Mouse (Mus musculus) brain, embryonic 14.5 days (tissue): Measurements from ENCODE around the gene Uxs1. TPM values are rescaled to one million over a fixed set of nuclear protein-coding genes. Genes with fewer than 3 reads are reported as not detected.
A peak's percentile ranks its signal among the peaks of the same experiment; 100 is the strongest.

Experiments
- DNase-seq: peaks from one replicate; pipeline ENCODE4 v3.0.0-alpha.2; 2011; ENCODE audit warnings: low read depth
- CTCF ChIP-seq: fragments of 200-500 bp; IDR thresholded peaks from 2 replicates; pipeline ENCODE4 v1.5.1; 2012; ENCODE audit warnings: inconsistent platforms, mild to moderate bottlenecking, moderate library complexity, borderline replicate concordance; ENCODE audit not compliant: insufficient read depth, insufficient read length; ENCODE audit errors: extremely low read depth
- POLR2A ChIP-seq: fragments of 200-500 bp; IDR thresholded peaks from 2 replicates; pipeline ENCODE4 v1.6.1; 2012; ENCODE audit warnings: mild to moderate bottlenecking, inconsistent platforms, borderline replicate concordance; ENCODE audit not compliant: poor library complexity, insufficient read depth, insufficient read length, severe bottlenecking; ENCODE audit errors: extremely low read depth
- polyA plus RNA-seq: library from polyadenylated mRNA; depleted of rRNA; stranded (reverse); fragments of >200 nt; gene quantifications from 2 replicates; pipeline ENCODE4 v1.2.3, GENCODE M21; 2012

Gene Uxs1
- polyA plus RNA-seq, 1 experiment, result 21.3 TPM

- peak; percentile 15 for DNase-seq
- TF ChIP-seq CTCF, result no peak
- no peak for TF ChIP-seq POLR2A
Observed at GRCm38 (mm10) chr1:43823406-43823805, 4.2 kb downstream of the Uxs1 start.

DNA sequence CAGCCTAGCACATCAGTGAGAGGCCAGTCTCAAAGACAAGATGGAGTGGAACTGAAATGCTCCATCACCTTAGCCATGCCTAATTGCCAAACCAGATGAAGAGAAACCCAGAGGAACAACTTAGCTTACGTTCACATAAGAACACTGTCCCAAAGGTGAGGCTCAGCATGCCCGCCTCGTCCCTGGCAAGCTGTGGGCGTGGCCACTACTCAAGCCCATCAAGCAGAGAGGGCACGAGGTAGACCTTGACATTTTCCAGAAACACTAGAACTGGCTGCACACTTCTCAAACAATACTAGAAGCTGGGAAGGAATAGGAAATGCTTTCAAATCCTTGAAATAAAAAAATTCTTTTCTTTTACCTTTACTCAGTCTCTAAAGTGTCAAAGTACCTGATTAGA lies 5.0 kb downstream of the Uxs1 start:
- TF ChIP-seq POLR2A (no peak), CTCF (no peak)

GRCm38 (mm10) chr1:43821804-43822203 lies 5.8 kb downstream of the Uxs1 start:
- DNase-seq, result no peak
- no peak for TF ChIP-seq POLR2A
- TF ChIP-seq CTCF, result no peak

More for the DNA sequence above, 5.0 kb downstream of the Uxs1 start:
- no peak for DNase-seq

DNA sequence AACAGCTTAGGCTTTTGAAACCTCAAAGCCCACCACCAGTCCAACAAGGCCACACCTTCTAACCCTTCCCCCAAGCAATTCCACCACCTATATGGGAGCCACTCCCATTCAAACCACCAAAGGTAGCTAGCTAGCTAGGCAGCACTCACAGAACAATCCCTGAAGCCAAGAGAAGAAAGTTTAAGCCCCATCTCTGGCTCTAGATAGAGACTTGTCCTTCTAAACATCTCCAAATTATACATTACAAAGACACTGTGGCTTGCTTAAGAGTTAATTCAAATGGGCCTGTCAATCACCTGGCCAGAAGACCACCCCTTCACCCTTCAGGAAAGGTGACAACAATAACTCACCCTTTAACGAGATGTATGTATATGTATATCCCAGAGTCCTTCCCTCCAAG lies 7.0 kb downstream of the Uxs1 start:
- DNase-seq, result no peak
- no peak for TF ChIP-seq POLR2A
- no peak for TF ChIP-seq CTCF

DNA sequence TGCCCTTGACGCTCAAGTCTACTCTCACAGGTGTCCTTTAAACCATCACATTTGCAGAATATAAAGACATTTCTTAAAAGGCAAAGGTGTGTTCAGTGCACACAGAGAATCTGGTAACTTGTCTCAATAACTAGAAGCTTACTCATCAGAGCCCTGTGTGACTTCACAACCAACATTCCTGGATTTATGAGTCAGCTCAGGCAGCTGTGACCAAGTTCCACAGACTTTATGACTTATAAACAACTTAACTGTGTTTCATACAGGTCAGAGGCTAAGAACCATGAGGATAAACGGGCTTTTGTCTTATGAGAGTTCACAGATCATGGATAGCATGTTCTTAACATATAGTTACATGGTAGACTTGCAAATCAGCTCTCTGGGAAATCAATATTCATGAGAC lies 8.5 kb downstream of the Uxs1 start:
- no peak for TF ChIP-seq POLR2A
- TF ChIP-seq CTCF, result no peak
- DNase-seq, result no peak

GRCm38 (mm10) chr1:43818356-43818755 lies 9.2 kb downstream of the Uxs1 start:
- DNase-seq, result no peak
- TF ChIP-seq POLR2A (no peak), CTCF (no peak)

DNA sequence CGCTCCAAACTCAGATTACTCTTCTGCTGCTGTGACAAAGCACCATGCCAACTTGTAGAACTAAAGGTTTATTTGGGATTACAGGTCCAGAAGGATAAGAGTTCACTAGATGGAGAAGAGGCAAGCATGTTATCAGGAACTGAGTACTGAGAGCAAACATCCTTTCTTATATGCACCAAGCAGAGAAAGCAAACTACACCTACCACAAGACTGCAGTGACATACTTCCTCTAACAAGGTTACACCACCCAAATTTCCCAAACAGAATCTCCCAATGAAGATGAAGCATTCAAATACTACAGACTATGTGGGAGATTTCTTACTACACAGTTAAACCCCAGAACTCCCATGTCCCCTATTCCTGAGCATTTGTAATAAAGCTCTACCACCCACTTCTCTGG lies 15.8 kb downstream of the Uxs1 start:
- TF ChIP-seq CTCF (no peak), POLR2A (no peak)
- DNase-seq, result no peak

DNA sequence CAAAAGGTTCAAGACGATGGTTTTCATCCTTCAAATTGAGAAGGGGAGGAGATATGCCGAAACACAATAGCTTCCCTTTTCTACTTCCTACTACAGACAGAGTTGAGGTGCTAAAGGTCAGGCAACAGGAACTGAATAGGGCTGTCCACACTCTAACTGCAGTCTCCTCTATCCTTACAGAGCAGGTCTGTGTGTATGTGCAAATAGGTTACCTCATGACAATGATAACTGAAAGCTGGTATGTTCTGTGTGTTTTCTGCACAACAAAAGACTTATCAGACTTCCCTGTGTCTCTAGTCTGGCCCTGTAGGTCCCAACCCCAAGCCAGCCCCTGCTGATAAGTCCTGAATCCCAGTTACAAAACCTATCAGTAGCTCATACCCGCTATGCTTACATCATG lies 16.5 kb downstream of the Uxs1 start:
- no peak for TF ChIP-seq CTCF
- no peak for TF ChIP-seq POLR2A
- DNase-seq, result no peak

DNA sequence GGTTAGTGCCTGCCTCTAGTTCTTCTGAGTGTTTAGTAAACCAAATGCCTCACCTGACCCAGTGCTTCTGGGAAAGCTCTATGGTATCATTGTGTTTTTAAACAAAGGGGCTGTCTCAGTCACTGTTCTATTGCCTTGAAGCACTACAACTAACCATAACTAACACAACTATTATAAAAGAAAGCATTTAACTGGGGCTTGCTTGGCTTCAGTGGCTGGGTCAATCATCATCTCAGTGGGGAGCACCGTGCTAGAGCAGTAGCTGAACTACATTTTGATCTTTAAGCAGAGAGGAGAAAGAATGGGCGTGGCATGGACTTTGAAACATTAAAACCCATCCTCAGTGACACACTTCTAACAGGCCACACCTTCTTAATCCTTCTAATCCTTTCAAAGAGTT lies 18.2 kb downstream of the Uxs1 start:
- TF ChIP-seq CTCF (no peak), POLR2A (no peak)
- no peak for DNase-seq

DNA sequence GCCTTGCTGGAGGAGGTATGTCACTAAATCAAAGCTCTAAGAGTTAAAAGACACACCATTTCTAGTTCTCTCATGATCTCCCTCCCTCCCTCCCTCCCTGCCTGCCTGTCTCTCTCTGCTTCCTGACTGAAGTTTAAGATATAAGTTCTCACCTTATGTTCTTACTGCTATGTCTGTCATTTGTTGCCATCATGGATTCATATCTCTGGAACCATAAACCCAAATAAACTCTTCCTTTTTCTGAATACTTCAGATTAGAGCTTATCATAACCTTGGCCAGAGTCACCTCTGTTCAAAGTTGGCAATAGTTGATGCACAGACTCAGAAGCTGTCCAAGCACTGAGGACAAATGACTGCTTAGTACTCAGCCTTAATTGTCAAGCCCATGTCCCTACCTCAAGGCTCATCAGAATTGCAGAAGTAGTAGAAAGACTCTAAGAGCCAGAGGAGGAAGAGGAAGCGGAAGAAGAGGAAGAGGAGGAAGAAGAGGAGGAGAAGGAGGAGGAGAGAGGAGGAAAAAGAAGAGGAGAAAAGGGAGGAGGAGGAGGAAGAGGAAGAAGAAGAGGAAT lies 23.6 kb downstream of the Uxs1 start:
- TF ChIP-seq CTCF (no peak), POLR2A (no peak)
- DNase-seq, result no peak

DNA sequence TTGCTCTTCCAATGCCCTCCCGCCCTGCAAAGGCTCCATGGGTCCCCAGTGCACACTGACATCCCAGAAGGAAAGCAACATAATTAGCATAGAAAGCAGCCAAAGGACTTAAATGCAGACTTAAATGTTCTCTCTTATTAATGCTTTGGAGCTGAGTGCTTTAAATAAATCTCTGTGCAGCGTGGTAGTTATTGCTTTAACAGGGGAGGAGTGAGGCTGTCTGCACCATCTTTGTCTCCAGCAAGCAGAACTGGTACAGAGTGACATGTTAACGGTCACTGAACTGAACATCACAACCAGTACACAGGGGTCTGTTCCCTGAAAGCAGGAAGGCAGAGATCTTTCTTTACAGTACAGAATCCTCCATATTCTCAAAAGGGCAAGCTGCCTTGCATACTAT lies 29.6 kb downstream of the Uxs1 start:
- DNase-seq, result no peak
- TF ChIP-seq CTCF (no peak), POLR2A (no peak)

GRCm38 (mm10) chr1:43789765-43790164 lies 37.8 kb downstream of the Uxs1 start:
- TF ChIP-seq POLR2A (no peak), CTCF (no peak)
- no peak for DNase-seq

- no peak for DNase-seq
Observed at GRCm38 (mm10) chr1:43786711-43787110, 40.9 kb downstream of the Uxs1 start.

GRCm38 (mm10) chr1:43785316-43785715 lies 42.3 kb downstream of the Uxs1 start:
- TF ChIP-seq CTCF, result no peak
- no peak for TF ChIP-seq POLR2A
- no peak for DNase-seq

More at GRCm38 (mm10) chr1:43786711-43787110, 40.9 kb downstream of the Uxs1 start:
- TF ChIP-seq CTCF, result no peak
- TF ChIP-seq POLR2A, result no peak
